Mouse (Mus musculus) midbrain, embryonic 16.5 days (tissue): Measurements from ENCODE around the gene Gmeb2. TPM values are rescaled to one million over a fixed set of nuclear protein-coding genes. Genes with fewer than 3 reads are reported as not detected.

Experiments
- ATAC-seq: fragments of 200-750 bp; cut with Nextera tagmentation; 2 replicates; pipeline ENCODE4 v1.8.0; 2017; ENCODE audit warnings: moderate TSS enrichment
- H3K27ac ChIP-seq: fragments of 300-500 bp; sonication (generic); 2 replicates; pipeline ENCODE4 v1.5.1; 2014; ENCODE audit warnings: mild to moderate bottlenecking, low read length, mixed read lengths
- H3K27me3 ChIP-seq: fragments of 300-500 bp; sonication (generic); 2 replicates; pipeline ENCODE4 v1.6.1; 2014; ENCODE audit warnings: low read depth, low read length, mixed read lengths; ENCODE audit not compliant: control insufficient read depth, insufficient read depth
- H3K36me3 ChIP-seq: fragments of 300-500 bp; sonication (generic); 2 replicates; pipeline ENCODE4 v1.6.1; 2014; ENCODE audit warnings: mild to moderate bottlenecking, low read length, moderate library complexity, mixed read lengths; ENCODE audit not compliant: control insufficient read depth, insufficient read depth
- H3K4me1 ChIP-seq: fragments of 300-500 bp; sonication (generic); 2 replicates; pipeline ENCODE4 v1.6.1; 2014; ENCODE audit warnings: mild to moderate bottlenecking, low read length, mixed read lengths; ENCODE audit not compliant: control insufficient read depth, insufficient read depth
- H3K4me2 ChIP-seq: fragments of 300-500 bp; sonication (generic); 2 replicates; pipeline ENCODE4 v1.6.1; 2014; ENCODE audit warnings: mild to moderate bottlenecking, low read length, mixed read lengths
- H3K4me3 ChIP-seq: fragments of 300-500 bp; sonication (generic); 2 replicates; pipeline ENCODE4 v1.5.1; 2014; ENCODE audit warnings: low read depth, mild to moderate bottlenecking, low read length, moderate library complexity, mixed read lengths
- H3K9ac ChIP-seq: fragments of 300-500 bp; sonication (generic); 2 replicates; pipeline ENCODE4 v1.6.1; 2014; ENCODE audit warnings: low read depth, low read length, mixed read lengths
- H3K9me3 ChIP-seq: fragments of 300-500 bp; sonication (generic); replicated peaks from 2 replicates; pipeline ENCODE4 v1.6.1; 2014; ENCODE audit warnings: mild to moderate bottlenecking, low read length, mixed read lengths; ENCODE audit not compliant: control insufficient read depth, poor library complexity, severe bottlenecking
- WGBS: fragments of 180-500 bp; shearing (Covaris S2); extraction: QIAGEN DNeasy Blood & Tissue Kit; methylation state at CpG from one replicate; pipeline ENCODE4 v1.1.7; 2014; 5-methylcytosine and 5-hydroxymethylcytosine counted together
- polyA plus RNA-seq: library from polyadenylated mRNA; unstranded; fragments of >200 nt; fragmentation: Nextera tagmentation; extraction: Ambion mirVana; gene quantifications from 2 replicates; pipeline ENCODE4 v1.2.1, GENCODE M21; 2015

Gene Gmeb2
- polyA plus RNA-seq, 1 experiment from 2014 or later = 16.3 TPM

- H3K27ac ChIP-seq = no peak overlapping the region
- H3K4me3 ChIP-seq = no peak overlapping the region
- no peaks in the 10 kb centered on the region for H3K4me1 ChIP-seq
- H3K36me3 ChIP-seq = no peaks in the 10 kb centered on the region
- no peak for ATAC-seq
- no peaks in the 10 kb centered on the region for H3K27me3 ChIP-seq
- H3K9me3 ChIP-seq = no peaks in the 10 kb centered on the region
- 70% methylated on average over 10 of the region's 10 CpGs for WGBS
- no peak overlapping the region for H3K9ac ChIP-seq
- no peak overlapping the region for H3K4me2 ChIP-seq
These were observed 49.7 kb downstream of the Gmeb2 start for GRCm38 (mm10) chr2:181238091-181238610.

GRCm38 (mm10) chr2:181237251-181238014, 50.4 kb downstream of the Gmeb2 start:
- no peaks in the 10 kb centered on the region for H3K36me3 ChIP-seq
- no peaks in the 10 kb centered on the region for H3K9me3 ChIP-seq
- H3K4me3 ChIP-seq = no peak overlapping the region
- no peak for ATAC-seq
- H3K4me1 ChIP-seq = no peaks in the 10 kb centered on the region
- H3K9ac ChIP-seq = no peak overlapping the region
- 90% methylated on average over 17 of the region's 17 CpGs for WGBS
- no peaks in the 10 kb centered on the region for H3K27me3 ChIP-seq
- H3K27ac ChIP-seq = no peak overlapping the region
- H3K4me2 ChIP-seq = no peak overlapping the region

- no peak overlapping the region for H3K4me2 ChIP-seq
- 87% methylated on average over 23 of the region's 23 CpGs for WGBS
- no peaks in the 10 kb centered on the region for H3K27me3 ChIP-seq
- H3K9ac ChIP-seq = no peak overlapping the region
- no peak for ATAC-seq
- H3K9me3 ChIP-seq = no peaks in the 10 kb centered on the region
- no peaks in the 10 kb centered on the region for H3K36me3 ChIP-seq
- no peaks in the 10 kb centered on the region for H3K4me1 ChIP-seq
- no peak overlapping the region for H3K4me3 ChIP-seq
- H3K27ac ChIP-seq = no peak overlapping the region
These were observed 51.9 kb downstream of the Gmeb2 start for GRCm38 (mm10) chr2:181235681-181236566.

- H3K27me3 ChIP-seq = no peaks in the 10 kb centered on the region
- no peak overlapping the region for H3K4me2 ChIP-seq
- no peaks in the 10 kb centered on the region for H3K9me3 ChIP-seq
- no peaks in the 10 kb centered on the region for H3K4me1 ChIP-seq
- no peak overlapping the region for H3K27ac ChIP-seq
- no peak overlapping the region for H3K9ac ChIP-seq
- H3K36me3 ChIP-seq = no peaks in the 10 kb centered on the region
- 96% methylated on average over 11 of the region's 11 CpGs for WGBS
- no peak overlapping the region for H3K4me3 ChIP-seq
- ATAC-seq = no peak
These were observed 53.2 kb downstream of the Gmeb2 start for GRCm38 (mm10) chr2:181234680-181235079.

- H3K4me1 ChIP-seq = no peaks in the 10 kb centered on the region
- H3K9ac ChIP-seq = no peak overlapping the region
- no peaks in the 10 kb centered on the region for H3K36me3 ChIP-seq
- 90% methylated on average over 15 of the region's 15 CpGs for WGBS
- H3K4me2 ChIP-seq = no peak overlapping the region
- no peak overlapping the region for H3K4me3 ChIP-seq
- H3K27ac ChIP-seq = no peak overlapping the region
- ATAC-seq = no peak
- no peaks in the 10 kb centered on the region for H3K27me3 ChIP-seq
- no peaks in the 10 kb centered on the region for H3K9me3 ChIP-seq
These were observed 54.4 kb downstream of the Gmeb2 start for GRCm38 (mm10) chr2:181233443-181233842.

- Histone ChIP-seq H3K4me2 (no peak overlapping the region), H3K4me1 (no peaks in the 10 kb centered on the region), H3K36me3 (no peaks in the 10 kb centered on the region), H3K9ac (peak overlapping the region; percentile 18; the same call in 1 of the 2 replicates), H3K27me3 (no peaks in the 10 kb centered on the region), H3K27ac (no peak overlapping the region), H3K9me3 (no peaks in the 10 kb centered on the region), H3K4me3 (no peak overlapping the region)
- WGBS = 74% methylated on average over 19 of the region's 20 CpGs
- no peak for ATAC-seq
These were observed 56.7 kb downstream of the Gmeb2 start for GRCm38 (mm10) chr2:181231171-181231570.

DNA sequence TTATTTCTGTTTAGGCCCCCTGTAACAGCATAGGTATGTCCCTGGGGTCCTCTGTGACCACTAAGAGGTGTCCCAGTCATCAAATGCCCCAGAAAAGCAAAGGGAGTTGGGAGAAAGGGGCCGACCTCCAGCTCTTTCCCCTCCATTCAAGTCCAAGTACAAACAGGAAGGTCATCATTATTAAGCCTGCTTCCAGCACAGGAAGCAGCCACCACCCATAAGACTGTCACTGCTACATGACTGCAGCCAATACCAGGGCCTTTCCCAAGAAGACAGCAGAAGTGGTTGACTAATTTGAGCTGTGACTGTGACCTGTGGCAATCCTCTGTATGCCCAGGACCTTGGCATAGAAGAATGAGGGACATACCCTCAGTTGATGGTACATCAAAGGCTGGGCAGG, 59.5 kb downstream of the Gmeb2 start:
- WGBS = 63% methylated on average over 1 of the region's 1 CpGs

DNA sequence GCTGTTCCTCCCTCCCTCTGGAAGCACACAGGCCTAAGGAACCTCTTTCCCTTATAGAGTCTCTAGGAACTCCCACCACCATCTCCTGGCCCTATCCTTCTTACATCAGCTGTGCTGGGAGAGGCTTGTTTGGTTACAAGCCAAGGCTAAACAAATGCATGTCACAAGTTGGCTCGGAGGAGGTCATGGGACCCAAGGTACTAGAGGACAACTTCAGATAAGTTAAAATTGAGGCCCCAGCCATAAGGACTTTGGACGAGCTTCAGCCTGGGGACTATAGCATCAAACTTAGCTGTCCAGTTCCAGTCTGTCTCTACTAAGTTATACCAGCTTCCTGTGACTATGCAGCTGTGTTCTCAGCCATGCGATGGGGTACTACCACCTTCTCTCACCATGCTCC, 60.7 kb downstream of the Gmeb2 start:
- WGBS = 88% methylated on average over 3 of the region's 3 CpGs
- no peak for ATAC-seq
- Histone ChIP-seq H3K36me3 (no peaks in the 10 kb centered on the region), H3K4me1 (no peaks in the 10 kb centered on the region), H3K4me3 (no peak overlapping the region), H3K4me2 (no peak overlapping the region), H3K27me3 (no peaks in the 10 kb centered on the region), H3K9me3 (no peaks in the 10 kb centered on the region), H3K27ac (no peak overlapping the region), H3K9ac (no peak overlapping the region)

More for the DNA sequence above, 59.5 kb downstream of the Gmeb2 start:
- H3K9me3 ChIP-seq = no peaks in the 10 kb centered on the region
- ATAC-seq = no peak
- no peaks in the 10 kb centered on the region for H3K36me3 ChIP-seq
- no peaks in the 10 kb centered on the region for H3K27me3 ChIP-seq
- H3K27ac ChIP-seq = no peak overlapping the region
- H3K4me2 ChIP-seq = no peak overlapping the region
- no peak overlapping the region for H3K4me3 ChIP-seq
- H3K9ac ChIP-seq = no peak overlapping the region
- H3K4me1 ChIP-seq = no peaks in the 10 kb centered on the region

DNA sequence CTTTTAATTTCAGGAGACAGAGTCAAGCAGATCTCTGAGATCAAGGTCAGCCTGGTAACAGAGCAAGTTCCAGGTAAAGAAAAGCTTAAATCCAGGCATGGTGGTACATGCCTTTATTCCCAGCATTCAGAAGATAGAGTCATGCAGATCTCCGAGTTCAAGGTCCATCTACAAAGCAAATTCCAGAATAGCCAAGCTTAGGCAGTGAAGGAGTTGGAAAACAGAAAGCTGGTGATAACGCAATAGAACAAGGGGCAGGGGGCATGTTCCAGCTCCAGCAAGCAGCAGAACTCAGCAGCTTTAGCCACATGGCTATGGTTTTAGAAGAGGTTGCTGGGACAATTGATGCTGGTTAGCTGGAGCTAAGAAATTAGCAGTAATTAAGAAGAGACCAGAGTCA, 62.8 kb downstream of the Gmeb2 start:
- no peak for ATAC-seq
- no peak overlapping the region for H3K4me3 ChIP-seq
- H3K36me3 ChIP-seq = no peaks in the 10 kb centered on the region
- H3K9ac ChIP-seq = no peak overlapping the region
- 91% methylated on average over 2 of the region's 2 CpGs for WGBS
- no peak overlapping the region for H3K4me2 ChIP-seq
- H3K27me3 ChIP-seq = no peaks in the 10 kb centered on the region
- no peak overlapping the region for H3K27ac ChIP-seq
- H3K9me3 ChIP-seq = no peaks in the 10 kb centered on the region
- H3K4me1 ChIP-seq = peaks cover 3% of the 10 kb centered on the region; the same call in 1 of the 2 replicates
